Mouse (Mus musculus): ENCODE measurements at regions not wholly inside any gene's neighbourhood (a gene's known extent, or its start where the extent isn't known, plus 50 kb on each side); places are given as distances from the start of the nearest gene placed in this dataset.

DNA sequence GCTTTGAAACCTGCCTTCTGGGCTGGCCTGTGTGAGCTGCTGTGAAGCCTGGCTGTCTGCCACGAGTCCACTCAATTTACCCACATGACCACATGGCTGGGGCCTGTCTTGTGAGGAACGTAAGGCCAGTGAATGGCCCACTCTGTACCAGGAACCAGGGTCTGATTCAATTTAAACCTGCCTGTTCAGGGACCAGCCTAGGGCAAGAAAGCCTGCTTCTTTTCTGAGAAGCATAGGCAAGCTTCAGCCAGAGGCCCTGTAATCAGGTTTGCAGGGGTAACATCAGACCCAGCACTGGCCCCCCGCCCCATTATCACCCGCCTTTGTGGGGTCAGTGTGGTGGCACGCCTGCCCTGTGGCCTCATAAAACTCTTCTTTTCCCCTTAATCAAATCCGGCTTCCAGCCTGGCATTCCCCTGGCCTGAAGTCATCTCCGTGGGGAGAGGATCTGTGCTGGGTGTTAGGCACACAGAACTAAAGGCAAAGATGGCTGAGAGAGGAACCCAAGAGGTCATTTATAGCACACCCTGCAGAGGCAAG, 84.4 kb upstream of the Mycn start:
- no peak overlapping the region for H3K4me3 ChIP-seq
- H3K36me3 ChIP-seq, result no peaks in the 10 kb centered on the region
- no peak overlapping the region for H3K4me2 ChIP-seq (replicated peaks)
- H3K27ac ChIP-seq, result peak overlapping the region; percentile 73; the same call in 1 of the 2 replicates
- WGBS, result 17% methylated on average over 7 of the region's 7 CpGs
- no peaks in the 10 kb centered on the region for H3K9me3 ChIP-seq
- H3K4me1 ChIP-seq, result peaks cover 15% of the 10 kb centered on the region
- H3K9ac ChIP-seq, result no peak overlapping the region
- ATAC-seq (ENCODE audit: insufficient number of reproducible peaks, insufficient read depth, low FRiP score, low TSS enrichment), result peak; percentile 85
- H3K27me3 ChIP-seq, result no peaks in the 10 kb centered on the region

DNA sequence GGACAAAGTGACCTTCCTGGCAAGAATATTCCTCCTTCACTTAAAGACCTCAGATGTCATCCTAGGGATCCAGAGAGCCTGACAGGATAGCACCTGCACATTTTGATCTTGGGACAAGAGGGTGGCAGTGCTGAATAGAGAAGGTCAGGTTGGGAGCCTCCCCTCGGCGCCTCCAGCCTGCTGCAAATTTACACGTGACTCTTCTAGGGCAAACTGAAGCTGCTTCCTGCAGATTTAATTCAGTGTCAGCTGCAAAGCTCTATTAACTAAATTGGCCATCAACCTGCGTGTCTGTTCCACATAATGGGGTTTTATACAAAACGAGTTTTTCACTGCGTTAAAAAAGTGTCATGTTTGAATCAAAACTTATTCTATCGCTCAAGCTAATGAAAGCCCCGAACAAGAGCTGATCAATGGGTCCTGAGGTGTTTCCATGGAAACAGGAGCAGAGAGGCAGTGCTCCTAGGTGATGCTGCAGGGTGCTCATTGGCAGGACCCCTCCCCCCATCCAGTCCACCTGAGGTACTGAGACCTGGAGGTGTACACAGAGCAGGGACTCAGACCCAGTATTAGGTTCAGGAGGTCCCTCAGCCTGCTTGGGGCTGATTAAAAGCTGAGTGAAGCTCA, 82.6 kb upstream of the Mycn start:
- WGBS, result 60% methylated on average over 8 of the region's 8 CpGs
- no peaks in the 10 kb centered on the region for H3K36me3 ChIP-seq
- H3K9ac ChIP-seq, result no peak overlapping the region
- H3K27me3 ChIP-seq, result no peaks in the 10 kb centered on the region
- H3K9me3 ChIP-seq, result no peaks in the 10 kb centered on the region
- no peak for ATAC-seq (ENCODE audit: insufficient number of reproducible peaks, insufficient read depth, low FRiP score, low TSS enrichment)
- H3K4me1 ChIP-seq, result peaks cover 15% of the 10 kb centered on the region
- H3K4me3 ChIP-seq, result no peak overlapping the region
- H3K4me2 ChIP-seq (replicated peaks), result no peak overlapping the region
- H3K27ac ChIP-seq, result no peak overlapping the region

DNA sequence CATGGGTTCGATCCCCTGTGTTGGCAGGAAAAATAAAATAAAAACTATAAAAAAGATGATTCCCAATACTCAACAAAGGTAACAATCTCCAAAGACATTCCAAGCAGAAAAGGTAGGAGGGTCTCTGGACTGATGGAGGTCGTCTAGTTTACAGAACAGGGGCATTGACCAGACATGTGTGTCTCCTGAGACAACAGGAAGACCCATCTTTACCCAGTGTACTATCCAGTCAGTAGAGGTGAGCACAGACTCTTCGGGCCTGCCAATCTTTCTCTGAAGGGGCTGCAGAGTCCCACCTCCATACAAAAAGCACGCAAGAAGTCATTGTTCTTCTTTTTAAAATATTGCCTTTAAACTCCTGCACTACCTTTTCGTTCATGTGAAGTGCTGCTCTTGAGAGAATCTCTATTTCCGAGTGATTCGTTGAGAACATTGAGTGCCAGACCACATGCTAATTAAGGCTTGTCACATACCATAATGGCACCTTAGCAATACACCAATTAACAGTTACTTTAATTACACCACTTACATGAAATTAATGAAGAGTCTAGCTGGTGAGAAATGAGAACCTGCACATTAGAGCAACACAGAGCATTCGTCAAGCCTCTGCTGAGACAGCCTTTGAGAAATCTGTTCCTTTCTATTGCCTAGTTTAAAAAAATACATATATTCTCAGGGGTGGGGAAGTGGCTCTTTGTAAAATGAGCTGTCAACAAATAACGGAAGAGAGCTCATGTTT, 69.5 kb upstream of the Mycn start:
- H3K4me2 ChIP-seq (replicated peaks), result no peak overlapping the region
- H3K36me3 ChIP-seq, result no peaks in the 10 kb centered on the region
- H3K27ac ChIP-seq, result no peak overlapping the region
- no peak overlapping the region for H3K9ac ChIP-seq
- H3K9me3 ChIP-seq, result no peaks in the 10 kb centered on the region
- H3K27me3 ChIP-seq, result no peaks in the 10 kb centered on the region
- H3K4me3 ChIP-seq, result no peak overlapping the region
- 83% methylated on average over 9 of the region's 9 CpGs for WGBS
- H3K4me1 ChIP-seq, result no peaks in the 10 kb centered on the region
- no peak for ATAC-seq (ENCODE audit: insufficient number of reproducible peaks, insufficient read depth, low FRiP score, low TSS enrichment)

DNA sequence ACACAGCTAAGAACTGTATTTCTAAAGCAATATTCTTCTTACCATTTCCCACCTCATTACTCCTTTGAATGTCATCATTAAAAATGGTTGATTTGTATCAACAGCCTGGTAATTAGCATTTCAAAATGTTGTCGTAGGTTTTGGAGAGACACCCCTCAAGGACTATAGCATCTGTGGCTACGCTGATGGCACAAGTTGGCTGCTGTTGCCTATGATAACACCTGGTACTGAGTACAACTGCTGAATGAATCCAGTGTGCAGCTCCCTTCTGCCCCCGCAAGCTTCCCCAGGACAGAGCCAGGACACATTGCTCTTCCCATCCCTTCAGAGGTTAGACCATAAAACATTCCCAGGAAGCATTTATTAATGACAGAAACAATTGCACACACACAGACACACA, 68.7 kb upstream of the Mycn start:
- H3K4me3 ChIP-seq, result no peak overlapping the region
- no peak overlapping the region for H3K9ac ChIP-seq
- no peaks in the 10 kb centered on the region for H3K36me3 ChIP-seq
- no peak overlapping the region for H3K27ac ChIP-seq
- H3K4me2 ChIP-seq (replicated peaks), result no peak overlapping the region
- H3K4me1 ChIP-seq, result no peaks in the 10 kb centered on the region
- ATAC-seq (ENCODE audit: insufficient number of reproducible peaks, insufficient read depth, low FRiP score, low TSS enrichment), result no peak
- 87% methylated on average over 3 of the region's 3 CpGs for WGBS
- H3K9me3 ChIP-seq, result no peaks in the 10 kb centered on the region
- H3K27me3 ChIP-seq, result no peaks in the 10 kb centered on the region

DNA sequence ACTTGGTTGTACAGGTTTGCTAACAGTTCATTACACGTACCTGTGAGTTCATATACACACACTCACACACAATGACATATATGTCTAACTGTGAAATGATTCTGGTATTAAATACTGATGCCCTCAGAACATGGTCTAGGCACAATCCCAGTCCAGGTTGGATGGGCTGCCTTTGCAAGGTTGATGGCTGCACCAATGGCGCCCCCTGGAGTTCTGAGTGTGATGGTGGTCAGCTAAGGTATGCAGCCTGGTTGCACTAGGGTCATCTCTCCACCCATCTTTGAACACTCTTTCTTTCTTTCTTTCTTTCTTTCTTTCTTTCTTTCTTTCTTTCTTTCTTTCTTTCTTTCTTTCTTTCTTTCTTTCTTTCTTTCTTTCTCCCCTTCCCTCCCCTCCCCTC, 67.8 kb upstream of the Mycn start:
- no peak for ATAC-seq (ENCODE audit: insufficient number of reproducible peaks, insufficient read depth, low FRiP score, low TSS enrichment)
- Histone ChIP-seq H3K27ac (no peak overlapping the region), H3K4me3 (no peak overlapping the region), H3K4me2 (replicated peaks) (no peak overlapping the region), H3K27me3 (no peaks in the 10 kb centered on the region), H3K36me3 (no peaks in the 10 kb centered on the region), H3K9me3 (no peaks in the 10 kb centered on the region), H3K9ac (no peak overlapping the region), H3K4me1 (no peaks in the 10 kb centered on the region)
- 37% methylated on average over 2 of the region's 2 CpGs for WGBS

DNA sequence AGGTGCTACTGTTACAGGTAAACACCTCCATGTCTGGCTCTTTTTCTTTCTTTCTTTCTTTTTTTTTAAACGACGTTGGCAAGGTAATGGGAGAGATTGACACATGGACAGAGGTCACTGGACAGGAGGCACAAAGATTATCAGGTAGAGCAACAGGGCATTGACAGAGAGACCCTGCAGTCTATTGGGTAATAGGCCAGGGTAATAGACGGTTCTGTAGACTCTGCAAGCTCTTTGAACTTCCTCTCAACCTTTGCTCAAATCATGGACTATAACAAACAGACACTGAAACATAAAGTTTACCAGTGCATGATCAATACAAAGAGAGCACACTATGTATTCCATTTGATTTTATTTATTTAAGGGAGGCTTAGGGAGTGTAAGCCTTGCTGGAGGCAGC, 61.0 kb upstream of the Mycn start:
- no peak for ATAC-seq (ENCODE audit: insufficient number of reproducible peaks, insufficient read depth, low FRiP score, low TSS enrichment)
- no peak overlapping the region for H3K27ac ChIP-seq
- H3K27me3 ChIP-seq, result no peaks in the 10 kb centered on the region
- no peaks in the 10 kb centered on the region for H3K4me1 ChIP-seq
- H3K9ac ChIP-seq, result no peak overlapping the region
- no peak overlapping the region for H3K4me3 ChIP-seq
- 80% methylated on average over 3 of the region's 3 CpGs for WGBS
- H3K4me2 ChIP-seq (replicated peaks), result no peak overlapping the region
- H3K36me3 ChIP-seq, result no peaks in the 10 kb centered on the region
- H3K9me3 ChIP-seq, result no peaks in the 10 kb centered on the region

DNA sequence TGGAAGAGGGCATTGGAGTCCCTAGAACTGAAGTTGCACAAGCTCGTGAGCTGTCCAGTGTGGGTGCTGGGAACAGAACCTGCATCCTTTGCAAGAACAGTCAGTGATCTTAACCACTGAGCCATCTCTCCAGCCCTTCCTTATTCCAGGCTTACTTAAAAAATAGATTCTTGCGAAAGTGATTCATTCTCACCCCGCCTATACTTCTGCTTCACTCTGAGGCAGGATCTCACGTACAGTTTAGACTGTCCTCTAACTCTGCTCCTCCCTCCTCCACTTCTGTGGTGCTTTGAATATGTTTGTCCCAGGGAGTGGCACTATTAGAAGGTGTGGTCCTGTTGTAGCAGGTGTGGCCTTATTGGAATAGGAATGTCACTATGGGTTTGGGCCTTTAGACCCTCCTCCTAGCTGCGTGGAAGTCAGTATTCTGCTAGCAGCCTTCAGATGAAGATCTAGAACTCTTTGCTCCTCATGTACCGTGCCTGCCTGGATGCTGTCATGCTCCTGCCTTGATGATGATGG, 60.4 kb upstream of the Mycn start:
- Histone ChIP-seq H3K4me3 (no peak overlapping the region), H3K27me3 (no peaks in the 10 kb centered on the region), H3K4me2 (replicated peaks) (no peak overlapping the region), H3K9me3 (no peaks in the 10 kb centered on the region), H3K9ac (no peak overlapping the region), H3K36me3 (no peaks in the 10 kb centered on the region), H3K4me1 (no peaks in the 10 kb centered on the region), H3K27ac (no peak overlapping the region)
- 88% methylated on average over 6 of the region's 6 CpGs for WGBS
- no peak for ATAC-seq (ENCODE audit: insufficient number of reproducible peaks, insufficient read depth, low FRiP score, low TSS enrichment)

DNA sequence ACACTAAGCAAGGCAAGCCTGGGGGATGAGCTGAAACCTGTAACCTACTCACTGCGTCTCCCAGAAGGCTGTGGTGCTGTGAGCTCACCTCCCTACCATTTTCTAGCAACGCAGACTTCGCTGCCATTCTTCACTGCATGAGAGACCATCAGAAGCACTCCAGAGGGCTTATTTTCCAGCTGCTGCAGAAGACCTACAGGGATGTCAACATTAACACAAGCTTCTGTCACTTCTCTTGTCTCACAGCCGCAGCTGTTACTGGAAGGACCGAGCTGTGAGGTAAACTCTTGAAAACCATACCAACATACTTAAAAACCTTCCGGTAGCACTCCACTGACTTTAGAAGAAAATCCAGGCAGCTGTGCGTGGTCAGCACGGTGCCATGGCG, 54.3 kb upstream of the Mycn start:
- H3K9ac ChIP-seq, result no peak overlapping the region
- H3K4me1 ChIP-seq, result 0 out of 2 replicates have a peak, but pooled peaks cover 8% of the 10 kb centered on the region
- H3K4me3 ChIP-seq, result no peak overlapping the region
- no peak overlapping the region for H3K27ac ChIP-seq
- ATAC-seq (ENCODE audit: insufficient number of reproducible peaks, insufficient read depth, low FRiP score, low TSS enrichment), result no peak
- no peaks in the 10 kb centered on the region for H3K9me3 ChIP-seq
- H3K27me3 ChIP-seq, result no peaks in the 10 kb centered on the region
- no peaks in the 10 kb centered on the region for H3K36me3 ChIP-seq
- 88% methylated on average over 9 of the region's 9 CpGs for WGBS
- H3K4me2 ChIP-seq (replicated peaks), result no peak overlapping the region

DNA sequence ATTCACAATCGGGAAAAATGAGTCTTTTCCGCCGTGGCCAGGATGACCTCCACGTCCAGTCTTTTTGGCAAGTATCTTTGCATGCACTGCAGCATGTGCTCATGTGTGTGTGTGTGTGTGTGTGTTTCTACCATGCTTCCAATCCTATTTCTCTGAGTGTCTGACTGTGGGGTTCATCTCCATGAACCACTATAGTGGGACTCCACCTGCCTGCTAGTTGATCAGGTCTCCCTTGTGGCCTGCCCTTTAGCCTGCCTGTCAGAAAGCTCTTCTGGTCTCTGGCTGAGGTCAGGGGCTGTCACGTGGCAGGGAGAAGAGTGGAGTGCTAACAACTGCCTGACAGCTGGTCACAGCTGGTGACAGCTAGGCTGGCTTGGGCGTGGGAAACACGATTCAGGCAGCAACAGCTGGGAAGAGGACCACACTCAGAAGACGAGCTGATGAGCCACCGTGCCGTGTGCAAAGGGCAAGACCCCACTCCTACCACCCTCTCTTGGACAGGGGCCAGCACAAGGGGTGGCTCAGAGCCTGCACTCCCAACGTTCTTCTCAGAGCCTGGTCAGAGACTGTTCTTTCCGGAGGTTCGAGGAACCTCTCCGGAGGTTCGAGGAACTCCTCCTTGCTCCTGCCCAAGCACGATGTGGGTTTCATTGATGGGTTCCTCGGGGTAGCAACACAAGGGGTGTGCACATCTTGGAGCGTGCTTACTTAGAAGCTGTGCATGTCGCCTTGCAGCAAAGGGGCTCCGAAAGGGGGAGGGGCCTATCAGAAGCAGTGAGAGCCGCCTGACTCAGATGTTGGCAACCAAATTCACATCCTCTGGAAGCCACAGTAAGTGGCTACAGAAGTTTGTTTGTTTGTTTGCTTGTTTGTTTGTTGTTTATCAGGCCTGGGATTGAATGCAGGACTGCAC, 53.6 kb upstream of the Mycn start:
- no peak overlapping the region for H3K4me2 ChIP-seq (replicated peaks)

DNA sequence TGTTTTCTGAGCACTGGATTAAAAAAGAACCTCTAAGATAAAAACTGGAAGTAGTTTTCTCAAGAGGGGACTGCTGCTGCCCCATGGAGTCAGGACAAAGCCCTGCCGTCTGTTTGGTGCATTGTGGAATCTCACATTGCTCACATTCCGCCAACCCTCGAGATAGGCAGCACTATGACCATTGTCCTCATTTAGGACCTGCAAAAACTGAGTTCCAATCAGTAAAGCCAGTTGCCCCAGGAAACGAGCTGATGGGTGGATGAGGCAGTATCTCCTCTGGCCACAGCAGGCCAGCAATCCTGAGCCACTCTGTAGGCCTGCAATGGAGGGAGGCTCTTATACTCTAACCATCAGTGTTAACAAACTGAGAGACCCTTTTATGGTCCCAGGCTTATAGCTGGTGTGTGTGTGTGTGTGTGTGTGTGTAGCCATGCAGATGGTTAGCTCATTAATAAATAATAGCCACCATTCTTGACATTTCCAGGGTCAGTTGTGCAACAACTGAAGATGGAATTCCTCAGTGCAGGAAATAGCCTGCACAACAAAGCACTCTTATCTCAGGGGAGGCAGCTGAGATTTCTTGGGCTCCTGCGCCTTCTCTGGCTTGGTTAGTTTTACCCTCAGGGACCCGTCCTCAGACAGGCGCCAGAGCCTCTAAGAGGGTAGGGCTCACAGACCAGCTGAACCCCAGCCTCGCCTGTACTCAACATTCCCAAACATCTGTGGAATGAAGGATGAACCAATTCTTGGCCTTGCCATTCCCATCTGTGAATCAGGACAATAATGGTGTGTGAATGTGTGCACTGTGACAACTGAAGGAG, 52.4 kb upstream of the Mycn start:
- Histone ChIP-seq H3K4me3 (no peak overlapping the region), H3K27ac (no peak overlapping the region), H3K9me3 (no peaks in the 10 kb centered on the region), H3K4me2 (replicated peaks) (no peak overlapping the region), H3K36me3 (no peaks in the 10 kb centered on the region), H3K9ac (no peak overlapping the region), H3K27me3 (no peaks in the 10 kb centered on the region), H3K4me1 (0 out of 2 replicates have a peak, but pooled peaks cover 8% of the 10 kb centered on the region)
- 52% methylated on average over 8 of the region's 8 CpGs for WGBS
- ATAC-seq (ENCODE audit: insufficient number of reproducible peaks, insufficient read depth, low FRiP score, low TSS enrichment), result no peak

More for the DNA sequence above, 53.6 kb upstream of the Mycn start:
- 54% methylated on average over 21 of the region's 21 CpGs for WGBS
- Histone ChIP-seq H3K9me3 (no peaks in the 10 kb centered on the region), H3K27ac (no peak overlapping the region), H3K9ac (no peak overlapping the region), H3K36me3 (no peaks in the 10 kb centered on the region), H3K4me3 (no peak overlapping the region), H3K4me1 (0 out of 2 replicates have a peak, but pooled peaks cover 8% of the 10 kb centered on the region), H3K27me3 (no peaks in the 10 kb centered on the region)
- 0 out of 2 replicates have a peak, but pooled peaks have one; percentile 56 for ATAC-seq (ENCODE audit: insufficient number of reproducible peaks, insufficient read depth, low FRiP score, low TSS enrichment)

Data from embryonic facial prominence, embryonic 12.5 days (tissue).